Mouse (Mus musculus): ENCODE data around the gene Ctf1. TPM values are rescaled to one million over a fixed set of nuclear protein-coding genes. Genes with fewer than 3 reads are reported as not detected.
A peak's percentile ranks its signal among the peaks of the same experiment; 100 is the strongest.
"Not testable (repeated sequence)": the region's sequence is repeated elsewhere in the genome, so short reads cannot be mapped to it uniquely, and the experiment has no call there.

The Ctf1 gene
- polyA plus RNA-seq, 1 experiment from 2014 or later, result 29.8 TPM

DNA sequence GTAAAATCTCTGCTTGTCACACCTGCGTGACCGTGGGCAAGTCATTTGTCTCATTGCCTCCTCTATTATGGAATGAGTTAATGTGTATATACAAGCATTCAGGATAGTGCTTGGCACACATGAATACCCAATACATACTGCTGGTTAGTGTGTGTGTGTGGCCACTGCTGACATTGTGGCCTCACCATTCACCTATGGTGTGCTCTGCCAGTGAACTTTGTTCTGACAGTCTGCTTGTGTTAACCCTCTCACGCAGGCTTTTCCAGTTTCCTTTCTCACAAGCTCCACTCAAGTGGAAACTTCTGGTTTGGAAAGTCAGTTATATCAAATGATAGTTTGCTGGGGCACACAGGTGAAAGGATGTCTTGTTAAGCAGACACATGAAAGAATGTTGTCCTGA is 1.5 kb upstream of the Ctf1 start:
- WGBS, result 82% methylated on average over 3 of the region's 3 CpGs
- H3K36me3 ChIP-seq, result peaks cover 7% of the 10 kb centered on the region; the same call in 1 of the 2 replicates
- ATAC-seq (ENCODE audit: insufficient number of reproducible peaks, low FRiP score, low TSS enrichment, low read depth), result no peak
- no peaks in the 10 kb centered on the region for H3K27me3 ChIP-seq
- no peaks in the 10 kb centered on the region for H3K9me3 ChIP-seq (replicated peaks)
- peak overlapping the region; percentile 99 for H3K27ac ChIP-seq (replicated peaks)
- H3K4me1 ChIP-seq, result peaks cover 54% of the 10 kb centered on the region
- H3K4me2 ChIP-seq (replicated peaks), result no peak overlapping the region
- no peak overlapping the region for H3K9ac ChIP-seq
- no peak overlapping the region for H3K4me3 ChIP-seq (replicated peaks)

- Histone ChIP-seq H3K27ac (replicated peaks) (peak overlapping the region; percentile 99), H3K4me3 (replicated peaks) (no peak overlapping the region), H3K9me3 (replicated peaks) (no peaks in the 10 kb centered on the region), H3K4me1 (peaks cover 55% of the 10 kb centered on the region), H3K4me2 (replicated peaks) (no peak overlapping the region; the same call in 1 of the 2 replicates), H3K27me3 (no peaks in the 10 kb centered on the region), H3K9ac (no peak overlapping the region), H3K36me3 (peaks cover 3% of the 10 kb centered on the region; the same call in 1 of the 2 replicates)
- 52% methylated on average over 3 of the region's 3 CpGs for WGBS
- no peak for ATAC-seq (ENCODE audit: insufficient number of reproducible peaks, low FRiP score, low TSS enrichment, low read depth)
These were observed 1.1 kb upstream of the Ctf1 start for GRCm38 (mm10) chr7:127711456-127711855.

- Histone ChIP-seq H3K4me2 (replicated peaks) (no peak overlapping the region), H3K9ac (no peak overlapping the region), H3K36me3 (no peaks in the 10 kb centered on the region), H3K9me3 (replicated peaks) (no peaks in the 10 kb centered on the region), H3K27me3 (no peaks in the 10 kb centered on the region), H3K4me1 (peaks cover 44% of the 10 kb centered on the region), H3K4me3 (replicated peaks) (no peak overlapping the region), H3K27ac (replicated peaks) (no peak overlapping the region)
- WGBS, result 83% methylated on average over 4 of the region's 4 CpGs
- ATAC-seq (ENCODE audit: insufficient number of reproducible peaks, low FRiP score, low TSS enrichment, low read depth), result no peak
These were observed 2.3 kb downstream of the Ctf1 start for GRCm38 (mm10) chr7:127714816-127715215.

DNA sequence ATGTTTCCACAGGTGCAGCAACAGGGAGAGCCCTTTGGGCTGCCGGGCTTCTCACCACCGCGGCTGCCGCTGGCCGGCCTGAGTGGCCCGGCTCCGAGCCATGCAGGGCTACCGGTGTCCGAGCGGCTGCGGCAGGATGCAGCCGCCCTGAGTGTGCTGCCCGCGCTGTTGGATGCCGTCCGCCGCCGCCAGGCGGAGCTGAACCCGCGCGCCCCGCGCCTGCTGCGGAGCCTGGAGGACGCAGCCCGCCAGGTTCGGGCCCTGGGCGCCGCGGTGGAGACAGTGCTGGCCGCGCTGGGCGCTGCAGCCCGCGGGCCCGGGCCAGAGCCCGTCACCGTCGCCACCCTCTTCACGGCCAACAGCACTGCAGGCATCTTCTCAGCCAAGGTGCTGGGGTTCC is 4.5 kb downstream of the Ctf1 start:
- Histone ChIP-seq H3K27ac (replicated peaks) (no peak overlapping the region), H3K36me3 (no peaks in the 10 kb centered on the region), H3K9me3 (replicated peaks) (no peaks in the 10 kb centered on the region), H3K9ac (peak overlapping the region; percentile 31), H3K4me1 (peaks cover 29% of the 10 kb centered on the region), H3K4me2 (replicated peaks) (peak overlapping the region; percentile 56), H3K27me3 (no peaks in the 10 kb centered on the region), H3K4me3 (replicated peaks) (peak overlapping the region; percentile 38)
- no peak for ATAC-seq (ENCODE audit: insufficient number of reproducible peaks, low FRiP score, low TSS enrichment, low read depth)
- 2% methylated on average over 40 of the region's 41 CpGs for WGBS

DNA sequence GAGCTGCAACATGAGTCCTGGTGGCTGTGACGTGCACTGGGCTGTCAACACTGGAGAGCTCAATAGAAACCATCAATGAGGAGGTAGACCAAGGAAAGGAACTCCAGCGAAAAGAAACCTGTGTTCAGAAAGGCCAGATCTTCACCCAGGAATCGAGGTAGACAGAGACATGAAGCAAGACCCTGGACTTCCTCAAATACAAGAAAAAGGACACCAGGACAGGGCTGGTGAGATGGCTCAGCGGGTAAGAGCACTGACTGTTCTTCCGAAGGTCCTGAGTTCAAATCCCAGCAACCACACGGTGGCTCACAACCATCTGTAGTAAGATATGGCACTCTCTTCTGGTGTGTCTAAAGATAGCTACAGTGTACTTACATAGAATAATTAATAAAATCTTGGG is 5.8 kb downstream of the Ctf1 start:
- WGBS, result 85% methylated on average over 6 of the region's 6 CpGs

DNA sequence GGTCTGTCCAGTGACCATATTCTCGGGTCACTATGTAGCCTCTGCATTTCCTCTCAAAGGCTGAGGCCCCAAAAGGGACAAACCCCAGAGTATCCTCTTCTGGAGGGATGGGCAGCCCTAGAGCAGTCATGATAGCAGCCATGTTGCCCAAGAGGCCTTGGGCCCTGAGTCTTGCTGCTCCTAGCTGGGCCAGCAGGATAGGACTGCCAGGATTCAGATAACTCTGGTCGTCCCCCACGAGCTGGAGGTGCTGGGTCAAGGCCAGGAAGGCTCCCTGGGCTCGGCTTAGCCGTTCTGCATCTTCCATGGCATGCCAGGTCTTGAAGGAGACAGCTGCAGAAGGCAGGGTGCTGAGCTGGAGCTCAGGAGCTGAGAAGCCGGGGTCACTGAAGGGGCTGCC is 6.7 kb downstream of the Ctf1 start:
- H3K27me3 ChIP-seq, result no peaks in the 10 kb centered on the region
- peaks cover 16% of the 10 kb centered on the region for H3K4me1 ChIP-seq
- H3K36me3 ChIP-seq, result no peaks in the 10 kb centered on the region
- no peak overlapping the region for H3K4me3 ChIP-seq (replicated peaks)
- 91% methylated on average over 6 of the region's 6 CpGs for WGBS
- H3K9ac ChIP-seq, result no peak overlapping the region
- no peaks in the 10 kb centered on the region for H3K9me3 ChIP-seq (replicated peaks)
- ATAC-seq (ENCODE audit: insufficient number of reproducible peaks, low FRiP score, low TSS enrichment, low read depth), result no peak
- H3K4me2 ChIP-seq (replicated peaks), result no peak overlapping the region
- no peak overlapping the region for H3K27ac ChIP-seq (replicated peaks)

More for the DNA sequence above, 5.8 kb downstream of the Ctf1 start:
- H3K9me3 ChIP-seq (replicated peaks), result no peaks in the 10 kb centered on the region
- no peak overlapping the region for H3K9ac ChIP-seq
- H3K27ac ChIP-seq (replicated peaks), result no peak overlapping the region
- H3K4me2 ChIP-seq (replicated peaks), result no peak overlapping the region
- H3K27me3 ChIP-seq, result no peaks in the 10 kb centered on the region
- ATAC-seq (ENCODE audit: insufficient number of reproducible peaks, low FRiP score, low TSS enrichment, low read depth), result no peak
- no peaks in the 10 kb centered on the region for H3K36me3 ChIP-seq
- H3K4me1 ChIP-seq, result peaks cover 21% of the 10 kb centered on the region
- H3K4me3 ChIP-seq (replicated peaks), result no peak overlapping the region

- Histone ChIP-seq H3K4me2 (replicated peaks) (no peak overlapping the region), H3K9ac (no peak overlapping the region), H3K27me3 (no peaks in the 10 kb centered on the region), H3K4me3 (replicated peaks) (no peak overlapping the region), H3K4me1 (no peaks in the 10 kb centered on the region), H3K36me3 (no peaks in the 10 kb centered on the region), H3K9me3 (replicated peaks) (no peaks in the 10 kb centered on the region), H3K27ac (replicated peaks) (no peak overlapping the region)
- ATAC-seq (ENCODE audit: insufficient number of reproducible peaks, low FRiP score, low TSS enrichment, low read depth), result no peak
- 29% methylated on average over 2 of the region's 2 CpGs for WGBS
These were observed 13.0 kb downstream of the Ctf1 start for GRCm38 (mm10) chr7:127725490-127725889.

DNA sequence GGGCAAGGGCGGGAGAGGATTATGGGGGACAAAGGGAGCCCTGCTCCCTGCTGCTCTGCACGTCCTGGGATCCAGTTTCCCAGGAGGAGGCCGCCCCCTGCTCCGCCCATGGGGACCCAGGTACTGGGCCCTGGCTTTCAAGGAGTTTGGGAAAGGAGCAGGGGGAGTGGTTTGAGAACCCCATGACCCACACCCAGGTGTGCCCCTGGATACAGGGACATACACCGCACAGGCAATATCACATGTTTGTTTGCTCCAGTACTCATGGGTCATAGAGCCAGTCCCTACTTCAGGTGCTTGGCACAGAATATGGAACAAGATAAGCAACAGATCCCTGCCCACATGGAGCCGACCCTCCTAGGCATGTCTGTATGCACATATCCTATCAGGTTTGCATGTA is 13.4 kb downstream of the Ctf1 start:
- Histone ChIP-seq H3K36me3 (no peaks in the 10 kb centered on the region), H3K9ac (no peak overlapping the region), H3K4me1 (no peaks in the 10 kb centered on the region), H3K27me3 (no peaks in the 10 kb centered on the region), H3K4me2 (replicated peaks) (no peak overlapping the region), H3K4me3 (replicated peaks) (no peak overlapping the region), H3K27ac (replicated peaks) (no peak overlapping the region), H3K9me3 (replicated peaks) (no peaks in the 10 kb centered on the region)
- WGBS, result 58% methylated on average over 6 of the region's 6 CpGs
- ATAC-seq (ENCODE audit: insufficient number of reproducible peaks, low FRiP score, low TSS enrichment, low read depth), result peak; percentile 29; the same call in 1 of the 2 replicates

DNA sequence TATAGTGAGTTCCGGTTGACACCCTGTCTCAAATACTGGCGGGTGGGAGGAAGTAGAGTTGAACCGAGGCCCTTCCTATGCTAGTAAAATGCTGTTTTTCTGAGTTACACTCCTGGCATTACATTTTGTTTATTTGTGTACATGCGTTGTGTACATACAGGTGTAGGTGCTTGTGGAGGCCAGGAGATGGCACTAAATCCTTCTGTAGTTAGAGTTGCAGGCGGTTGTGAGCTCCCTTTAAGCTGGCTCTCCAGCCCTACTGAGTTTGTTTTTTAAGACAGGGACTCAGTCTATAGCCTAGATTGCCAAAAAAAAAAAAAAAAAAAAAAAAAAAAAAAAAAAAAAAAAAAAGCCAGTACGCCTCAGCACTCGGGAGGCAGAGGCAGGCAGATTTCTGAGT is 15.4 kb downstream of the Ctf1 start:
- 80% methylated on average over 7 of the region's 7 CpGs for WGBS
- H3K4me1 ChIP-seq, result no peaks in the 10 kb centered on the region
- no peaks in the 10 kb centered on the region for H3K36me3 ChIP-seq
- no peak overlapping the region for H3K27ac ChIP-seq (replicated peaks)
- H3K4me2 ChIP-seq (replicated peaks), result no peak overlapping the region
- H3K9me3 ChIP-seq (replicated peaks), result no peaks in the 10 kb centered on the region
- ATAC-seq (ENCODE audit: insufficient number of reproducible peaks, low FRiP score, low TSS enrichment, low read depth), result no peak
- no peaks in the 10 kb centered on the region for H3K27me3 ChIP-seq
- no peak overlapping the region for H3K4me3 ChIP-seq (replicated peaks)
- no peak overlapping the region for H3K9ac ChIP-seq

DNA sequence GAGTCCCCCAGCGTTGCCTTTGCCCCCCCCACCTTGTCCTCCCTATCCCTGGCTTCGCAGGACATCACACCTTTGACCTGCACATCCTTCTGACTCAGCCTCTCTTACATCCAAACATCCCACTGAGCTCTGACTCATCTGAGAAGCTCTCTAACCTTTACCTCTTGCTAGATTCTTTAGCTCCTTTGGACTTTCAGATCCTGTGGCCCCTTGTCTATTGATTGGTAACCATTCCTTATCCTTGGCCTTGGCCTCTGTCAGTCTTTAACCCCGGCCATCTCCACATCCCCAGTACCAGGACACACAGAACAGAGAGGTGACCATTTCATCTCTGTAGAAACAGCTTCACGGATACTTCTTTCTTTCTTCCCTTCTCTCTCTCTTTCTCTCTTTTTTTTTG is 17.6 kb downstream of the Ctf1 start:
- no peaks in the 10 kb centered on the region for H3K4me1 ChIP-seq
- 61% methylated on average over 4 of the region's 4 CpGs for WGBS
- no peaks in the 10 kb centered on the region for H3K9me3 ChIP-seq (replicated peaks)
- no peak overlapping the region for H3K4me2 ChIP-seq (replicated peaks)
- no peak overlapping the region for H3K4me3 ChIP-seq (replicated peaks)
- no peak overlapping the region for H3K27ac ChIP-seq (replicated peaks)
- no peaks in the 10 kb centered on the region for H3K36me3 ChIP-seq
- H3K27me3 ChIP-seq, result no peaks in the 10 kb centered on the region
- H3K9ac ChIP-seq, result no peak overlapping the region
- ATAC-seq (ENCODE audit: insufficient number of reproducible peaks, low FRiP score, low TSS enrichment, low read depth), result no peak

DNA sequence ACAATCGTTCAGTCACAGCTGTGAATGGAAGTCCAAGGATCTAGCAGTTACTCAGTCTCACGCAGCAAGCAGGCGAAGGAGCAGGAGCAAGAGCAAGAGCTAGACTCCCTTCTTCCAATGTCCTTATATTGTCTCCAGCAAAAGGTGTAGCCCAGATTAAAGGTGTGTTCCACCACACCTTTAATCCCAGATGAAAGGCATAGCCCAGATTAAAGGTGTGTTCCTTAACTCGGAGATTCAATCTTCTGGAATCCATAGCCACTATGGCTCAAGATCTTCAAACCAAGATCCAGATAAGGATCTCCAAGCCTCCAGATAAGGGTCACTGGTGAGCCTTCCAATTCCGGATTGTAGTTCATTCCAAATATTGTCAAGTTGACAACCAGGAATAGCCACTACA is 19.5 kb downstream of the Ctf1 start, which contains the start of gene Ctf2:
Ctf2 (minus strand) TSS at position 101 of the 400 bp plus-strand sequence.
- H3K4me2 ChIP-seq (replicated peaks); H3K4me1 ChIP-seq; H3K9me3 ChIP-seq (replicated peaks); ATAC-seq (ENCODE audit: insufficient number of reproducible peaks, low FRiP score, low TSS enrichment, low read depth); H3K27me3 ChIP-seq; H3K4me3 ChIP-seq (replicated peaks); H3K27ac ChIP-seq (replicated peaks); H3K36me3 ChIP-seq; H3K9ac ChIP-seq: not testable (repeated sequence)
- no CpG with 5 or more reads among the region's 5 CpGs for WGBS

DNA sequence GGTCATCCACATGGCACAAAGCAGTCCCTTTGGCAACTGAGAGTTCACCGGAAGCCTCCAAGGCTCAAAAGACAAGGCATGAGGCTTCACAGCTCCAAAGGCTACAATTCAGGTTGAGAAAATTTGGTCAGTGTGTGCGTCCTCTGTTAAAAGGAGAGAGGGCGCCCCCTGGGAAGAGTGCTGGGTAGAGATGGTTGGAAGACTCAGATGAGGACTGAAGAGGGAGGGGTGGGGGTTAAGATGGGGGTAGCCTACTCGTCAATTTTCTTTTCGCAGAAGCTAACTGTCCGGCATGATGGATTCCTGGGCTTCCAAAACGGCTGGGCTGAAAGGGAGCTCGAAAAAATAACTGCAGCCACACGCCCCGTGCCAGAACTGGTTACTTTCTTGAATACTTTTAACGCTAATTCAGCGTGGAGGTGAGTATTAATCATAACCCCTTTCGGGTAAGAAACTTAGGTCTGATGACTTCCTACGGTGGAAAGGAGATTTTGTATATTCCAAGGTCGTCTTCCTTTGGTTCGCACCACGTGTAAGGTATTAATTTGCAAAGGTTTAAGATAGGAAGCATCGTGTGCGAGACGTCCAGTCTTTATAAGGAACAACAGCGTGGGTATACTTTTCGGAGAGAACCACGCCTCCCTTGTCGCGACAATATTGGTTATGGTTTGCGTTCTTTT is 32.0 kb downstream of the Ctf1 start, which contains the start of gene Fbxl19:
Fbxl19 (plus strand) TSS at position 178 of the 680 bp plus-strand sequence.
- under 1% methylated on average over 26 of the region's 26 CpGs for WGBS
- H3K4me3 ChIP-seq (replicated peaks), result peak within 1 kb of the TSS; percentile 77
- H3K27me3 ChIP-seq, result no peaks in the 10 kb centered on the region
- peaks cover 15% of the 10 kb centered on the region for H3K36me3 ChIP-seq
- H3K9me3 ChIP-seq (replicated peaks), result no peaks in the 10 kb centered on the region
- H3K4me1 ChIP-seq, result peaks cover 21% of the 10 kb centered on the region
- ATAC-seq (ENCODE audit: insufficient number of reproducible peaks, low FRiP score, low TSS enrichment, low read depth), result no peak
- H3K27ac ChIP-seq (replicated peaks), result peak within 1 kb of the TSS; percentile 93
- peak within 1 kb of the TSS; percentile 89 for H3K4me2 ChIP-seq (replicated peaks)
- H3K9ac ChIP-seq, result peak within 1 kb of the TSS; percentile 21; the same call in 1 of the 2 replicates

Data from embryonic facial prominence, embryonic 15.5 days (tissue).